In genomic region chr11:98936170-98936569, GRCm38 (mm10) we compare ENCODE assay signal across 8 mouse cellular contexts. TPM values are rescaled to one million over a fixed set of nuclear protein-coding genes. Genes with fewer than 3 reads are reported as not detected.
A peak's percentile ranks its signal among the peaks of the same experiment; 100 is the strongest.
DNase-seq lines count a peak whose midpoint lies in the region; ATAC-seq and TF ChIP-seq lines count a peak whose summit lies in the region.
"Had no signal": no experiment of that assay in that cellular context is flagged by ENCODE, and none has a peak within 500 bp of the region (broad histone marks: within the 10 kb centered on the region; RNA-seq: fewer than 3 reads in every experiment).

No protein-coding gene starts in this region.

- TF ChIP-seq POLR2A in cortical plate, adult 2 months (IDR thresholded peaks at IDR 0.05; ENCODE audit: extremely low read depth, insufficient read depth, low read length) = no peak
- TF ChIP-seq POLR2A in lung, adult 2 months (IDR thresholded peaks at IDR 0.05; ENCODE audit: borderline replicate concordance, extremely low read depth, low read depth, low read length) = peak; percentile 97

- H3K27me3 ChIP-seq in stomach, embryonic 16.5 days (ENCODE audit: control insufficient read depth, insufficient read depth, low read length) = no peaks in the 10 kb centered on the region

- H3K4me1 ChIP-seq in cortical plate, adult 2 months (ENCODE audit: control insufficient read depth, insufficient read depth, low read length) = peaks cover 7% of the 10 kb centered on the region; the same call in 1 of the 2 replicates
- H3K4me1 ChIP-seq in lung, adult 2 months (ENCODE audit: control insufficient read depth, insufficient read depth, low read length) = peaks cover 37% of the 10 kb centered on the region
- H3K4me1 ChIP-seq in stomach, embryonic 16.5 days (ENCODE audit: control insufficient read depth, insufficient read depth, low read length) = peaks cover 64% of the 10 kb centered on the region

- 8% methylated on average over 29 of the region's 29 CpGs for WGBS in lung, adult 2 months
- 1% methylated on average over 29 of the region's 29 CpGs for WGBS in stomach, embryonic 16.5 days

- H3K9me3 ChIP-seq in stomach, embryonic 16.5 days (replicated peaks; ENCODE audit: control insufficient read depth, low read length) = no peaks in the 10 kb centered on the region

- peak; percentile 34 for ATAC-seq in stomach, embryonic 16.5 days (ENCODE audit: insufficient read depth, low FRiP score)

- no peak for TF ChIP-seq CTCF in cortical plate, adult 2 months (IDR thresholded peaks at IDR 0.05; ENCODE audit: extremely low read depth, insufficient read depth, low read length)
- no peak for TF ChIP-seq CTCF in lung, adult 2 months (IDR thresholded peaks at IDR 0.05; ENCODE audit: insufficient read depth, low read length)

- peak overlapping the region; percentile 76 for H3K9ac ChIP-seq in stomach, embryonic 16.5 days (ENCODE audit: low read length)

- 0 out of 2 replicates have a peak overlapping the region, but pooled peaks have one; percentile 1 for H3K27ac ChIP-seq in cortical plate, adult 2 months (ENCODE audit: insufficient read depth, low read length)
- peak overlapping the region; percentile 96 for H3K27ac ChIP-seq in stomach, embryonic 16.5 days (ENCODE audit: low read length)

- peak overlapping the region; percentile 89 for H3K4me2 ChIP-seq in stomach, embryonic 16.5 days (ENCODE audit: low read depth, low read length)

- no peak overlapping the region for H3K4me3 ChIP-seq in cortical plate, adult 2 months (ENCODE audit: insufficient read depth, low read length)
- H3K4me3 ChIP-seq in lung, adult 2 months (replicated peaks; ENCODE audit: extremely low read depth, low read depth, low read length) = peak overlapping the region; percentile 69
- peak overlapping the region; percentile 88 for H3K4me3 ChIP-seq in stomach, embryonic 16.5 days (replicated peaks; ENCODE audit: low read length)

- DNase-seq in Muller cell, postnatal 12 days (ENCODE audit: inconsistent ontology term) = peak; percentile 71
- peak; percentile 89 to 90 for DNase-seq in heart, adult 18-20 months
- DNase-seq in kidney, adult 11 months = peak; percentile 66
- DNase-seq in lung, adult 2 months = peak; percentile 77
- no peak for DNase-seq in T-cell, adult 2 months (ENCODE audit: low spot score)

- no peaks in the 10 kb centered on the region for H3K36me3 ChIP-seq in stomach, embryonic 16.5 days (ENCODE audit: control insufficient read depth, insufficient read depth, low read length)

RNA-seq across cellular contexts. Expression of gene Rara, which starts 8.6 kb away (rescaled TPM):
- polyA plus RNA-seq in cortical plate, adult 2 months (2012; rRNA removed) = 6.3 and 6.8 TPM in 2 replicates
- total RNA-seq in heart, adult 18-20 months (2021) = 10 to 100 TPM in 1 of 2 experiments, 1 to 10 TPM in 1; 8.7 to 10.1 TPM
- polyA plus RNA-seq in lung, adult 2 months (2012; rRNA removed) = 59.0 and 62.2 TPM in 2 replicates
- polyA plus RNA-seq in stomach, embryonic 16.5 days (2015; fragmentation: Nextera tagmentation; extraction: Ambion mirVana) = 28.8 and 30.1 TPM in 2 replicates

RNA-seq across cellular contexts. Expression of gene Cdc6, which starts 28.6 kb away (rescaled TPM):
- 0.40 and 0.56 TPM in 2 replicates for polyA plus RNA-seq in cortical plate, adult 2 months (2012; rRNA removed)
- total RNA-seq in heart, adult 18-20 months (2021) = under 1 TPM; 0.40 to 0.41 TPM
- polyA plus RNA-seq in lung, adult 2 months (2012; rRNA removed) = 0.16 and 0.25 TPM in 2 replicates
- polyA plus RNA-seq in stomach, embryonic 16.5 days (2015; fragmentation: Nextera tagmentation; extraction: Ambion mirVana) = 26.9 and 28.1 TPM in 2 replicates

RNA-seq across cellular contexts. Expression of gene Gjd3, which starts 46.6 kb away (rescaled TPM):
- 3.4 and 3.5 TPM in 2 replicates for polyA plus RNA-seq in cortical plate, adult 2 months (2012; rRNA removed)
- under 1 TPM; 0.36 to 0.45 TPM for total RNA-seq in heart, adult 18-20 months (2021)
- polyA plus RNA-seq in lung, adult 2 months (2012; rRNA removed) = 0.29 and 0.40 TPM in 2 replicates
- polyA plus RNA-seq in stomach, embryonic 16.5 days (2015; fragmentation: Nextera tagmentation; extraction: Ambion mirVana) = 0.44 TPM in 1 of 2 replicates, not detected in the other
- total RNA-seq: common myeloid progenitor, adult 5-6 weeks had no signal

Comparison
In these comparisons a context has a peak if more than half of its experiments do, and no peak if none do; other contexts are left out.
1. RNA of gene Cdc6, which starts 28.6 kb away (polyA plus RNA-seq): 26.9 to 28.1 TPM in stomach, embryonic 16.5 days; 0.40 to 0.56 TPM in cortical plate, adult 2 months and 0.16 to 0.25 TPM in lung, adult 2 months; every median in the first group is over 10 times any median in the second.